Mouse (Mus musculus) ES-E14 (cell line): Measurements from ENCODE around the gene Trp53.

ENCODE experiments used
- CHD2 ChIP-seq: IDR thresholded peaks from 2 replicates; pipeline ENCODE4 v1.6.1; 2014; ENCODE audit warnings: mild to moderate bottlenecking, low read depth, low read length, inconsistent platforms
- ZNF384 ChIP-seq: IDR thresholded peaks from 2 replicates; pipeline ENCODE4 v1.6.1; 2012; ENCODE audit warnings: low read depth, low read length, inconsistent platforms

DNA sequence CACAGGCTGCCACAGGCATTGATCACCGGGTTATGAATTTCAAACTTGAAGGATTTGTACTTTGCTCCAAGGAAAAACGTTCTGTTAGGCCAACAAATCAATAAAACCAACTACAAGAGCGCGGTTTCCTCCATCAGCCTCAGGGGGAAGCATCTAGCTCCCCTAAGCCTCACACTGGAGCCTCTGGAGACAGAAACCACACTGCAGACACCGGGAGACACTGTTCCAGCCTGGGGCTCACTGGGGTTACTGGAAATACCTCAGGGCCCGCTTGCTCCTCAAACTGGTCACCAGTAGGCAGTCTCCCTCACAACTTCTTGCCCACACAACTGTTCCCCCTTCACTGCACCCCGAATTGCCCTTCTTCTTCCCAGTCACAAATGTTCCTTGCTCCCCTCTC is 34.2 kb upstream of the Trp53 start:
- TF ChIP-seq CHD2: no peak
- TF ChIP-seq ZNF384: no peak
